Mouse (Mus musculus) kidney, adult 2 months (tissue): ENCODE results near the gene Psmd9.

Experiments used
- CTCF ChIP-seq: fragments of 200-500 bp; conservative IDR thresholded peaks from 2 replicates; pipeline ENCODE4 v1.5.1; 2011; ENCODE audit warnings: low read depth, mild to moderate bottlenecking, control low read depth, low read length, moderate library complexity, mixed read lengths; ENCODE audit not compliant: insufficient read depth, insufficient read length
- POLR2A ChIP-seq: fragments of 200-500 bp; IDR thresholded peaks from one replicate; pipeline ENCODE4 v1.6.1; 2011; ENCODE audit warnings: low read depth, low read length, control low read depth

GRCm38 (mm10) chr5:123256841-123257755 is 87.9 kb downstream of the Psmd9 start:
- TF ChIP-seq CTCF (no peak), POLR2A (no peak)
